Mouse (Mus musculus) CD8-positive naive resting alpha-beta T cell, adult 2 months (primary cell): ENCODE results near the gene Hivep3.

ENCODE experiments used
- DNase-seq, 2 experiments: peaks; one replicate each; pipeline ENCODE4 v3.0.0; 2022; ENCODE audit warnings: low read depth in 2 of 2, low spot score in 2 of 2

The Hivep3 gene

DNA sequence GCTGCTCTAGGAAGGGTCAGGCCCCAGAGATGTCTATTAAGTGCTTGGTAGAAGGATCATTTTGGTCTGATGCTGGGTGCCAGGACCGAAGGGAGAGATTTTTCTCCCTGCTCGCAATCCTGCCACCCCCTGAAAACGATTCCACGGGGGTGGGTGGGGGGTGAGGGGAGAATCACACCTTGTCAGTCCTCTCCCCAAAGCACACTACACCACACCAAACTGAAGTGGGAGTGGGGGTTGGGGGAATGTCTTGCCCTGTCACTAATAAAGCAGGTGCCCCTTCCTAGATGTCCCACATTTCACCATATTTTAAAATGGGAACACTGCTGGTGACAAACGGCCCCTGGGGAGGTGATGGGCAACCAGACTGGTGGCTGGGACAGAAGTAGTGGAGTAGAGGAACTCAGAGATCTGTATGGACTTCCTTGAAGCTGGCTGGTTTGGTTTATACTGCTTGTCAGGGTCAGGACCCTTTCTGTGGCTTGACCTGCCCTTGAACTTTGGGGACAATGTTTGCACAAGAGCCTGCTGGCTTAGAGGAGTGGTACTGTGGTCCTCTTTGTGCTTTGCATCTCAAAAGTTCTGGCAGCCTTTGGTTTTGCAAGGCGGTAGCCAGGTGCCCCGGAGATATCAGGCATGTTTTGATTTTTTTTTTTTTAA is 81.7 kb downstream of the Hivep3 start:
- no peak for DNase-seq

DNA sequence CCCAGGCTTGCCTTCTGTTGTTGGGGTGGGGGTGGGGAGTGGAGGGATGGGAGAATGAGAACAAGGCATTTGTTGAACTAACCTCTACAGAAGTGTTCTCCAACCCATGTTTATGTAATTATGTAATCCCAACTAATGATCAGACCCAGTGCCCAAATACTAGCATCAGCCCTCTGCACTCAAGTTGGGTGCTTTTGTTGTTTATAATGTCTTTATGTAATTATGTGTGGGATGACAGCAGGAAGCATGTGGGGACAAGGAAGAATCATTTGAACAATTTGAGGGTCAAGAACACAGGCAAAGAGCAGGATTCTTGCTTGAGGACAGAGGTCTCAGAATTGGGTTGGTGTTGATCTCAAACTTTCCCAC is 82.2 kb downstream of the Hivep3 start:
- DNase-seq: no peak

DNA sequence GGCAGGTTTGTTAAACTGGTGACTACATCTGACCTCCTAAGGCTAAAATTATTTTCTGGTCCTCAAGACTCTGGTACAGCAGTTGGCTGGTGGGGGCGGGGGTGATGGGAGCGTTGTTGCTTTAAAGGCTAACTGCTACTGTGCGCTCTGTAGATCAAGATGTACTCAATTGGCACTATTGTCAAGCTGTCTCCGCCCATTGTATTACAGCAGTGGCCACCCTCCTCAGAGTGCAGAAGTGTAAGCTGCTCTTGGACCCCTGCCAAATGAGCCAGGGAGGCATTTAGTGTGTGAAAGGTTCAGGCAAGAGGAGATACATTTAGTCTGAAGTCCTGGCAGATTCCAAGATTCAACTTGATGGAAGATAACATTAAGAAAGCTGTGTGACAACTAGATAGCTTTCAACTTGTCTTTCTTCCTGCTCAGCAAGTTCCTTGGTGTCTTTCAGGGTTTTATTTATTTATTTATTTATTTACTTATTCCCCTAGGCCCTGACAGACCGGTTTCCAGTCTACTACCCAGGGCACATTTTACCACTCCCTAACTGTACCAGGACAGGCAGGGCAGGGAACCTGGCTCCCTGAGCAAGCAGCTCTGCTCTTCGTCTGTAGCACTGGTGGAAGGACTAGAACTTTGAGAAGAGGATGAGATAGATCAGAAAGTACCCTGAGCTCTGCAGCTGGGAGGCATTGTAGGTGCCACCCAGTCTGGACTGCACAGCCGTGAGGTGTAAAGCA is 83.2 kb downstream of the Hivep3 start:
- no peak for DNase-seq

DNA sequence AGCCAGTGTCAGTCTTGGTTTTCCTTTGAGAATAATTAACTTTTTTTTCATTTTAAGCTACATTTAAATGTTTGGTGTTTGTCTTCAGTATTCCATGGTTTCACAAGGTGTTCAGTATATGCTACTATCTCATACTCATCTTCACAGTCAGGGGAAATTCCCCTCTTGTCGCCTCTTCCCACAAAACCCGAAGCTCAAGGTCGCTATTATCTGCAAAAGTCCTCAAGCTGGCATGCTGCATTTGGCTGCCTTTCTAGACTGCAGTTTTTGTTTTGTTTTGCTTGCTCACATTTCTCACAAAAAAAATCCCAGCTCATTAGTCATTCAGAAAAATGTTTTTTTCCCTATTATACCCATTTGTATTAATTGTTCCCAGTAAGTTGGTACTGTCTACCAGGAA is 92.4 kb downstream of the Hivep3 start:
- DNase-seq: no peak

DNA sequence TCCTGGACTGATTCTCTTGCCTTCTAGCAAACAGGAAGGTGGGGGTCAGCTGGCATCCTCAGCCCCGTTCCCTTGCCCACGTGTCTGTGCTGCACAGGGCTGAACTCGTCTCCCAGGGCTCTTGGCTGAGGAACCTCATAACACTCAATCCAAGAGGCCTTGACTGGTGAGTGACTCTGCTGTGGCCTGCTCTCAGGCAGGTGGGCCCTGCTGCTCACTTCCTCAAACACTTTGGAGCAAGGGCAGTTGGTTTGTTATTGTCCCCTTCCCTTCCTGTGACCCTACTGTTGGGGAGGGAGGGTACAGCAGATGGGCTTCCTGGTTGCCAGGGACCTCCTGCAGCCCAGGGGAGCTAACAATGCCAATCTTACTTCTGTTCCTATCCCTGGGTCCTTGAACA is 94.8 kb downstream of the Hivep3 start:
- no peak for DNase-seq

DNA sequence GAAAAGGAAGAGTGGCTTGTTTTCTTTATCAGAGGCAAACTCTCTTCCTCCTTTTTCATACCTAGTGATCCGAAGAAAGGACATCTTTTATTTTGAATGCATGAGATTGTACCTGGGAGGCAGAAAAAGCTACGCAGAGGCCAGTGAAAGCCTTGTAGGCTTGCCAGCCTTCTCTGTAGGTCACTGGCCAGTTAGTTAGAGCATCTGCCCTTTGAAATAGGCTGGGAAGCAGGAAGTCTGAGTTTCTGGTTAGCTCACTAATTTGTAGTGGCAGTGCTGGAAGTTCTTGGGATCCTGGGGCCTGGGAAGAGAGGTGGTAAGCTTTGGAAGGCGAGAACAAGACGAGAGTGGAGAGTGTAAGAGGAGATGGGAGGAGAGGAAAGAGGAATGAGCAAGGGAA is 95.4 kb downstream of the Hivep3 start:
- no peak for DNase-seq

DNA sequence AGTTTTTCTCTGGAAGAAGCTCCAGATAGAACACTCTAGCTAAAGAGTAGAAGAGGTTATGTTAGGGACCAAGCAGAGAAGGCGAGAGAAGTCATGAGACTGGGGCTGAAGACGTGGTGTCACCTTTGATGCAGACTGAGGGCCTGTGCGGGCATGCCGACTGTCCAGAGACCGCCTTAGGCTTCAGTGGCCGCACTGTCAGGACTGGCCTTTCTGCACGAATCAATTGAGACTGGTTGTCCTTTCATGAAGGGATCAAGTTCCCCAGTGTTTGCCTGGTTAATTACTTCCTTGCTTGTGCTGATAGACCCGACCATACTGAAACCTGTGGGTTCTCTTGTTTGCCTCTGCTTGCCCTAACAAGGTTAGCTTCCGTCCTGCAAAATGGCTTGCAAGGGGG is 99.7 kb downstream of the Hivep3 start:
- no peak for DNase-seq

DNA sequence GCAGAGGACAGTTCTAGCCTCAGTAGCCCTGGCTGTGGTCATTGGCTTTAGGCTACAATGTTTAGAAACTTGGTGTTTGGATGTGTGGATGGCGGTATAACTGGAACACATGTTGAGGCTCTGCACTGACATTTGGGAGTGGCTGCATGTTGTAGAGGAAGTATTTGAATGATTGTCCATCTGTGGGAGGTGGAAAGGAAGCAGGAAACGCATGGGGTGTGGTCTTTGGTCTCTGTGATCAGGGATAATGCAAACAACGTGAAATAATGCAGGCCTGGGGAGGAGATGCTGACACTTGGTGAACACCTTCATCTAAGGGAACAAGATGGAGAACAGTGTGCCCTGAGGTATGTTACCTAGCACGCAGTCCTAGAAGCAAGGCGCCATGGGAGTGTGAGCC is 100.3 kb downstream of the Hivep3 start:
- DNase-seq: no peak

DNA sequence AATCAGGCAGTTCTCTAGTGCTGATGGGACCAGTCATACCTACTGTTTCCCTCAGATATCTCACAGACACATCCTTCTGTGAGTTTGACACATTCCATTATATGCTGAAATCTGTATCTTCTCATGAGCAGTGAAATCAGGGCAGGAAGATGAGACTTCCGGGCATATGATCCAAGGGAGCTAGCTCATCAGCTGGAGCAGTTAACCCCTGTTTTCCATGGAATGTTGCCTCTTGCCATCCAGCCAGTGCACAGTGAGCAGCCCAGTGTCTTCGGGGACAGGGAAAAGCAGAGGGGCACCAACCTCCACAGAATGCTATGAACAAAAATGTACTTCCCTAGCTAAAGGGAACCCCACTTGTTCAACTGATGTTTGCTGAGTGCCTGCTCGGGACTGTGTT is 102.6 kb downstream of the Hivep3 start:
- no peak for DNase-seq

DNA sequence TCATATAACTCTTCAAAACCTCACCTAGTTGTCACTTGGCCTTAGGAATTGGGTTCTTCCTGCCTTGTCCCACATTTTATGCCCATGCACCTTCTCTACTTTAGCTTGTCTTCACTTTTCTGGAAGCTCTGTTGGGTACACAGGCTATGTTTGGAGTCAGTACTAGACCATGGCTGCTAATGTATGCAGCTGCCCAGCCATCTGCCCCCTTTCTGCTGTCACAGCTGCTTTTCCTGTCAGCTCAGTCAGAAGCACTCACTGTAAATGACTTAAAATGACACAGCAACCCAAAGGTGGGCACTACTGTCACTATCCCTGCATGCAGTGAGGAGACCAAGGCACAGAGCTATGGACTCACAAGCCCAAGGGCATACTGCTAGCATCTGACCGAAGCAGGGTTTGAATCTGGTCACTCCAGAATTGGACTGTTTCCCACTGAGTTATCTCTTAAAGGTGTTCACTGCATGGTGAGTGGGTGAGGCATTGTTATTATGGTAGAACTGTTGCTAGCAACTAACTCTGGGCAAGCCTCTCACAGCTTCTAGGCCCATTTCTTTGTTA is 104.0 kb downstream of the Hivep3 start:
- no peak for DNase-seq

DNA sequence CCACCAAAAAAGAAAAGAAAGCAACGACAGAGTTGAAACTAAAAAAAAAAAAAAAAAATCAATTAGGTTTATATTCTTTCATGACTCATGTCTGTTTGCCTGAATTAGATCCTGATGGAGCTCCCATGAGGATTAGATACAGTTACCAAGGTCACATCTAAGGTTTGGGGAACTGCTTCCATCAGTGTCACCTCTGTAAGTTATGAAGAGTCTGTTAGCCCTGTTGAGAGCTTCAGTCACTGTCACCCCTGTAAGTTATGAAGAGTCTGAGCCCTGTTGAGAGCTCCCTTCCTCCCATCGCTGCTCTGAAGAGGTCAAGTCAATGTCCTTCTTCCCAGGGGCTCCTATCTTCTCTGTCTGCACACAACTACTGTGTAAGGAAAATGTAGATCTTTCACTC is 104.7 kb downstream of the Hivep3 start:
- no peak for DNase-seq

DNA sequence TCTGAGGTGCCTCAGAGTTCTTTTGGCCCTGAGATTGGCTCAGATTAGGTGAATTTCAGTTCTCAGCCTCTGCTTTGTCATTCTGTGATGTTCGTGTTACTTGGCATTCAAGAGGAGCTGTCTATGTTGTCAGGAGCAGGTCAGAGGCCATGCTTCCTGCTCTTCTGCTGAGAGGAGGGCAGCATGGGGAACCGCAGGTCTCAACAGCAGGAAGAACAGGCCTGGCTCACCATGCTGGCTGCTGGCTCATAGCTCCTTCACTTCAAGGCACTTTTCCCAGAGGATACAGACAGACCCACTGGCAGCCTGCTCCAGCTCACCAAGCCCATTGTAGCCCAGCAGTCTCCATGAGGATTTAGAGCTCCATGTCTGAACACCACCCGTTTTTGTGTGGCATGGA is 109.7 kb downstream of the Hivep3 start:
- no peak for DNase-seq

DNA sequence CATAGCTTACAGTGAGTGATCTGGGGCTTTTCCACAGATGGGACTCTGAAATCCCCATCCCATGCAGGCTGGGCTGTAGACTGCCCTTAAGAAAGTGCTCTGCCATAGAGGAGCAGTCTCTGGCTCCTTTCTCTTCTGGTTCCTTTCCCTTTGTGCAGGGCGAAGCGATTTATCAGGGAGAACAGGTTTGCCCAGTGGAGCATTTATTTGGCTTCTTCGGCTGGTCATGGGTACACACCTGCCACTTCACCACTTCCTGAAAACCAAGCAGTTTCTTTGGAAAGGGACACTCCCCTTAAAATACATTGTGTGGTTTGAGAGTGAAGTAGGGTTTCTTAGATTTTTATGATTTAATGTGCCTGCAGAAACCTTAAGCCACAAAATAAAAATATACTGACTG is 110.7 kb downstream of the Hivep3 start:
- no peak for DNase-seq

DNA sequence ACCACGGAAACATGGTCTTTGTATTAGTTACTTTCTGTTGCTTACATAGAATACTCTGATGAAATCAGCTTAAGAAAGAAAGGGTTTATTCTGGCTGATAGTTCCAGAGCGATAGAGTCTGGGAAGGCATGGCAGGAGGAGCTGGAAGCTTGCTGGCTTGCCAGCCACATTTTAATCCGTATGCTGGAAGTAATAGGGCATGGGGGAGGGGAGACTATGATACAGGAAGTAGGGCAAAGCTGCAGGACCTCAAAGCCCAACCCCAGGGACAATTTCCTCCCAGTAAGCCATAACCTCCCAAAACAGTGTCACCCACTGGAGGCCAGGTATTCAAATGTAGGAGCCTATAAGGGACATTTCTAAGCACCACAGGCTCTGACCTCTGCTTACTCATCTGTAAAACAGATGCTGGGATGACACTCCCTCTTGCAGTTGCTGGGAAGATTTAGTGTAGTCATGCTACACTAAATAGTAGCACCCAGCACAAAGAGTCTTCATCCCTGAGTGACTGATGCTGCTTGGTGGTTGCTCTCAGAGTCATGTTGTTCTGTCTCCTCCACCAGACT is 112.1 kb downstream of the Hivep3 start:
- DNase-seq: no peak

DNA sequence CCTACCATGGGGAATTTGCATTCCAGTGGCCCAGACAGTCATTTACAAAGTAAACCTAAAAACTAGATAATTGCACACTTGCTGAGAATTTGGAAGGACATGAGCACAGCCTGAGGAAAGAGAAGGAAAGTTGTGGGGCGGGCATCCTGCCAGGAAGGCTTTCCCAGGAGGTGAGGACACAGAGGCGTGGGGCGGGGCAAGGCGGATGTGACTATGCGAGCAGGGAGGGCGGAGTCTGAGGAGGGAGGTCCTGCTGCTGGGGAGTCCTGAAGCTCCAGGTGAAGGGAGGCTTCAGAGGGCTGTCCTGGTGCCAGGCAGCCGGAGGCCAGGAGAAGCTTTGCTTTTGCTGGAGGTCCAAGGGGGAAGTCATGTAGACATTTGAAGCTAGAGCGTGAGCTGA is 118.9 kb downstream of the Hivep3 start:
- no peak for DNase-seq

DNA sequence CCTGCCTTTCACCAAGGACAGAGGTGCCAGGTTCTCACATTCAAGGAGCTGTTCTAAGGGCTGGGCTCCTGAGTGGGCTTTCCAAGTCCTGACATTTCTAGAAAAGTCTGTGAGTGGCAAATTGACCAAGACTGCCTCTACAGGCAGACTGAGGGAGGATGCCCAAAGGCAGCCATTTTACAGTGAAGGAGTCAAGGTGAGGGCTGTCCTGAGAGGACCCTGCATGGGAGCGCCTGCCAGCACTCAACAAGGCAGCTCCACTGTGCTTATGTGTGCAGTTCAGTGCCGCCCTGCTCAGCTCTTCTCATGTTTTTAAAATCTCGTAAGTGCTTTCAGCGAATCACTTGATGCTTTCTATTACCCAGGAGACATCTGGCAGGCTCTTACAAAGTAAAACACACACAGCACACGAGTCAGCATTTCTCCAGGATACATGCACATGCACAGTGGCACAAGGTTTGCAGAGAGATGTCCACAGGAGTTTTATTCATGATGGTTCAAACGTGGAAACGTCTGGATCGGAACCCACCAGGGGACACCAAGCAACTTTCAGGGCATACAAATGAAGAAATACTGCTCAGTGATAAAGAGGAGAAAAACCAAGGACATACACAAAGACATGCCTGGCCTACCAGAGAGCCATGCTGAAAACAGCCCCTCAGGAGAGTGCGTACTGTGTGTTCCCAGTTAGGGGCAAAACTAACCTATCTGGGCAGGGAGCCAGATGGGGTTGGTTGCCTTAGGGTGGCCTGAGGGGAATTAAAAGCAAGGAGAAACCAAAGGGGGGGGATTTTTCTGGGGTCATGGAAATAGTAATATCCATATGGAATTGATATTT is 120.9 kb downstream of the Hivep3 start:
- DNase-seq: no peak

DNA sequence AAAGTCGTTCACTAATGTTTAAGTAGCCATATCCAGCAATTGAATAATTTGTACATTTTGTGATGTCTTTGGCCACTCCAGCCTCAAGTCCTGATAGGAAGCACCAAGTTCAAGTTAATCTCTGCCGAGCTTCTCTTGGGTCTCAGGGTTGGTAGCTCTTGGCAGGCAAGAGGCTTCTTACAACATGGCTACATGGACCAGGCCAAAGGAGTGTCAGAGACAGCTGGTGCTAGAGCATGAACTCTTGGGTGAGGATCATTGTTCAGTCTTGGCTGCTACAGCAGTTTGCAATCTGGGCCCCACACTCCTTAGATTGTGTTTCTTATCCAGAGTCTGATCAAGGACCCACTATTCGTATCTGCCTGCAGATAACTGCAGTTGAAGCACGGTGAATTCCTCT is 125.9 kb downstream of the Hivep3 start:
- no peak for DNase-seq

DNA sequence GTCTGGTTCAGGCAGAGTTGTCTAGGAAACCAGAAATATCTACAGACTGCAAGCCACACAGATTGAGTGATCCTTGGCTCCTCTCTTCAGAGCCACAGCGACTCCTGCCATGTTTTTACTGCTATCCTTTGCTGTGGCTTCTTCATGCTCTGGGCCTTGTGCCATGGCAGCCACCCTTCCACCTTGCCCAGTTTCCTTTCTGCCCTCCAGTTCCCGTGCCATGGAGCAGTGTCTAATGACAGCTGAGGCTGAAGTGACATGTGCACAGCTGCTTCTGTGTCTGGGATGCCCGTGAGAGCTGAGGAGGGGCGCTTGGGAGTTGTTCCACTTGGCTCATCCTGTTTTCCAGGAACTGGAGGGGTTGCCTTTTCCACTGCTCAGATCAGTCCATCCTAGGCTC is 127.4 kb downstream of the Hivep3 start:
- no peak for DNase-seq

DNA sequence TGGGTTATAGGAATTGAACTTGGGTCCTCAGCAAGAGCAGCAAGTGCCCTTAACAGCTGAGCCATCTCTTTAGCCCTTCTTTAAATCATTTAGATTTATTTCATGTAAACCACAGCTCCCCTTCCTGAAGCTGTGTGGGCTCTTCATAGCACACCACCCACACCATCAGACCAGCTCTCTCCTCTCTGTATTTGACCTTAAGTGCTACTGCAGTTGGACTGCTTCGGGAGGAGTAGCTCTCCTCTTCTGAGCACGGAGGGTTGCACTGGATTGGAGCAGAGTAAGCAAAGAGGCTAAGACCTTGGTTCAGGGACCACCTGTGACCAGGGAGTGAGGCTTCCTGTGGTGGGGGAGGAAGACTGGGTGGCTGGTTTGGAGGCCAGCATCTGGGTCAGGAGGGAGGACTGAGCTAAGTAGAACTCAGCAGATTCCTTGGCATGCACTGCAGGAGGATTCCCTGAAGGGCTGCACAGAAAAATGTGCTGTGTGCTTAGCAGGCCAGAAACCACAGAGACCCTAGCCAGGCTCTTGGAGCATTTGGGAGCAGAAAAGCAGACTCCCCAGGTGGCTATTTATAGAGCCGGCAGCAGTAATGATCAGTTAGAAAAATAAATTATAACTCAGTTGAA is 132.4 kb downstream of the Hivep3 start:
- no peak for DNase-seq

DNA sequence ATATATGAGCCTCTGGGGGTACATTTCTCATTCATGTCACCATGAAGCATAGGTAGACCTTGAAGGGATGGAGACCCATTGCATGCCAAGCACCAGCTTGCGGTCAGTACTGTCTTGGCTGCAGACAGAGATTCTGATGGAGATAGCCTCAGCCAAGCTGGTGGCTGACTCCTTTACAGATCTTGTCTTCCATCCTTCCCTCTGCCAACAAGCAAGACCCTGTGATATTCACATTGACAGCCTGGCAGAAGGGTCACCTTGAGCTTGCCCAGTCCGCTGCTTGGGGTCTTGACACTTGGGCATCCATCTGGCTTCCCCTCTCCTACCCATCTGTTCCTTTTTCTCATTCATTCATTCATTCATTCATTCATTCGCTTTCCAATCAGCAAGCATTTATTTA is 133.5 kb downstream of the Hivep3 start:
- DNase-seq: no peak

DNA sequence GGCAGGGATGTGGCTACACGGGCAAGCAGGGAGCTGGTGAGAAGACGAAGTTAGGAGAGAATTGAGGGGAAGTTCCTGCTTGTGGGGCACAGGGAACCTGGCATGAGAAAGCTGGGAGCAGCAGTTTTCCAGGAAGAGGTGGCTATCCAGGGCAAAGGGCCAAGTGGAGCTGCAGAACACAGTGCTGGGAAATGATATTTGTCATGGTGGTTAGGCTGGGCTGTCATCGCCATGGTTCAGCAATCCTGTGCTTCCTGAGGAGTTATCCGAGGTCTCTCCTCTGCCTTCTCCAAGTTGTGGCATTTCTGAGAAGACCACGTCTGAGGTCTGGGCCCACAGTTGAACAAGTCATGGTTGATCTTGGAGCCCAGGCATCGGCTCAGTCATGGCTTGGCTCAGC is 136.8 kb downstream of the Hivep3 start:
- DNase-seq: no peak
